Mouse (Mus musculus) kidney, embryonic 15.5 days (tissue): ENCODE data around the gene Lpo. TPM values are rescaled to one million over a fixed set of nuclear protein-coding genes. Genes with fewer than 3 reads are reported as not detected.
A peak's percentile ranks its signal among the peaks of the same experiment; 100 is the strongest.

Experiments used
- microRNA counts: library from miRNA; unstranded; fragments of <30 nt; microRNA quantifications from one replicate; lab custom pipeline; 2016
- microRNA-seq: library from miRNA; unstranded; fragments of <30 nt; microRNA quantifications from one replicate; pipeline ENCODE4, GENCODE M21; 2016
- polyA plus RNA-seq: library from polyadenylated mRNA; unstranded; fragments of >200 nt; fragmentation: Nextera tagmentation; extraction: Ambion mirVana; gene quantifications from 2 replicates; pipeline ENCODE4 v1.2.1, GENCODE M21; 2015

Gene Lpo
- polyA plus RNA-seq, 1 experiment from 2014 or later = 0.44 TPM

MicroRNA genes within 50 kb of the gene (microRNA counts, 519-probe panel; counts per million panel counts)
- microRNA mmu-miR-142-3p (lab: Ali Mortazavi, UCI) (3,013 counts per million, percentile 80 among the panel's probes with 10 or more counts), microRNA mmu-miR-142-5p (lab: Ali Mortazavi, UCI) (3,000 counts per million, percentile 79 among the panel's probes with 10 or more counts)

Small RNA genes within 50 kb of the gene (microRNA-seq; reads per million reads assigned to microRNA genes)
- not detected for gene Mir142
- not detected for gene Mir142b

Other genes starting within 250 kb of the Lpo start
- 38.5 and 39.4 TPM in 2 replicates for gene Mtmr4, start 236.1 kb downstream of the Lpo start, polyA plus RNA-seq
- 0.26 TPM in 2 replicates for gene Hsf5, start 211.1 kb downstream of the Lpo start, polyA plus RNA-seq
- 6.7 and 6.8 TPM in 2 replicates for gene Rnf43, start 165.6 kb downstream of the Lpo start, polyA plus RNA-seq
- gene Supt4a, start 90.7 kb downstream of the Lpo start, polyA plus RNA-seq = 164 and 168 TPM in 2 replicates
- gene Tspoap1, start 67.7 kb downstream of the Lpo start, polyA plus RNA-seq = 4.4 and 5.1 TPM in 2 replicates
- gene Mpo, start 34.7 kb downstream of the Lpo start, polyA plus RNA-seq = 4.2 and 5.7 TPM in 2 replicates
- gene Mks1, start 24.9 kb upstream of the Lpo start, polyA plus RNA-seq = 16.9 and 18.7 TPM in 2 replicates
- 0.47 and 0.53 TPM in 2 replicates for gene Epx, start 47.2 kb upstream of the Lpo start, polyA plus RNA-seq
- gene Olfr462, start 64.0 kb upstream of the Lpo start, polyA plus RNA-seq = not detected in 2 replicates
- not detected in 2 replicates for gene Olfr463, start 69.1 kb upstream of the Lpo start, polyA plus RNA-seq
- gene Olfr464, start 92.7 kb upstream of the Lpo start, polyA plus RNA-seq = not detected in 2 replicates
- gene Dynll2, start 159.2 kb upstream of the Lpo start, polyA plus RNA-seq = 22.9 and 25.0 TPM in 2 replicates
- 320 and 328 TPM in 2 replicates for gene Srsf1, start 219.1 kb upstream of the Lpo start, polyA plus RNA-seq
- 42.5 and 42.8 TPM in 2 replicates for gene Vezf1, start 240.0 kb upstream of the Lpo start, polyA plus RNA-seq